Comparison of ENCODE assay signal across 19 mouse cellular contexts in genomic region chr1:173657973-173658372, GRCm38 (mm10). TPM values are rescaled to one million over a fixed set of nuclear protein-coding genes. Genes with fewer than 3 reads are reported as not detected.
"Had no signal": no experiment of that assay in that cellular context is flagged by ENCODE, and none has a peak within 500 bp of the region (broad histone marks: within the 10 kb centered on the region; RNA-seq: fewer than 3 reads in every experiment).

No protein-coding gene starts in this region.

- H3K9ac ChIP-seq: kidney, embryonic 15.5 days; limb, embryonic 15.5 days; liver, embryonic 14.5 days; neural tube, embryonic 15.5 days had no signal

- H3K4me1 ChIP-seq: kidney, embryonic 15.5 days; limb, embryonic 15.5 days; midbrain, embryonic 10.5 days; neural tube, embryonic 15.5 days had no signal

- H3K36me3 ChIP-seq: kidney, embryonic 15.5 days; limb, embryonic 15.5 days; midbrain, embryonic 10.5 days; neural tube, embryonic 15.5 days had no signal

- H3K27ac ChIP-seq: kidney, embryonic 15.5 days; left cerebral cortex, adult 2 months; limb, embryonic 15.5 days; liver, embryonic 14.5 days; midbrain, embryonic 10.5 days; neural tube, embryonic 15.5 days had no signal

- H3K27me3 ChIP-seq: kidney, embryonic 15.5 days; limb, embryonic 15.5 days; neural tube, embryonic 15.5 days had no signal

- H3K9me3 ChIP-seq: kidney, embryonic 15.5 days; limb, embryonic 15.5 days; midbrain, embryonic 10.5 days; neural tube, embryonic 15.5 days had no signal

- H3K4me2 ChIP-seq: kidney, embryonic 15.5 days; limb, embryonic 15.5 days; neural tube, embryonic 15.5 days had no signal

- DNase-seq: kidney, postnatal 14 days; lung, adult 18-20 months; midbrain, embryonic 14.5 days; spleen, adult 18-20 months; thymus, adult 18-20 months; thymus, postnatal 14 days had no signal

- H3K4me3 ChIP-seq: kidney, embryonic 15.5 days; left cerebral cortex, adult 2 months; limb, embryonic 15.5 days; midbrain, embryonic 10.5 days; myocyte; neural tube, embryonic 15.5 days had no signal

RNA-seq across cellular contexts. Expression of gene Ifi208, which starts 15.5 kb away (rescaled TPM):
- total RNA-seq: layer of hippocampus, postnatal 14 days; left cerebral cortex, adult 2 months; left cerebral cortex, postnatal 14 days had no signal
- polyA plus RNA-seq: kidney, embryonic 15.5 days; limb, embryonic 11.5 days; midbrain, embryonic 10.5 days; midbrain, embryonic 14.5 days; neural tube, embryonic 11.5 days; stomach, embryonic 14.5 days had no signal

RNA-seq across cellular contexts. Expression of gene Ifi209, which starts 27.3 kb away (rescaled TPM):
- total RNA-seq: layer of hippocampus, postnatal 14 days; left cerebral cortex, adult 2 months; left cerebral cortex, postnatal 14 days had no signal
- polyA plus RNA-seq: midbrain, embryonic 10.5 days; neural tube, embryonic 11.5 days had no signal

RNA-seq across cellular contexts. Expression of gene Ifi213, which starts 58.9 kb away (rescaled TPM):
- total RNA-seq: layer of hippocampus, postnatal 14 days; left cerebral cortex, adult 2 months; left cerebral cortex, postnatal 14 days had no signal
- polyA plus RNA-seq: limb, embryonic 11.5 days; lung, embryonic 16.5 days; midbrain, embryonic 10.5 days; myocyte; neural tube, embryonic 11.5 days; stomach, embryonic 14.5 days had no signal
